Mouse (Mus musculus) bone marrow, adult 2 months (tissue): Measurements from ENCODE around the gene Actb. TPM values are rescaled to one million over a fixed set of nuclear protein-coding genes. Genes with fewer than 3 reads are reported as not detected.

Source experiments
- H3K27ac ChIP-seq: fragments of 200-500 bp; 2 replicates; pipeline ENCODE4 v1.5.1; 2012; ENCODE audit warnings: low read depth, mild to moderate bottlenecking, control low read depth, inconsistent platforms, low read length; ENCODE audit not compliant: control insufficient read depth, poor library complexity, insufficient read depth
- H3K4me1 ChIP-seq: fragments of 200-500 bp; 2 replicates; pipeline ENCODE4 v1.6.1; 2011; ENCODE audit warnings: low read length; ENCODE audit not compliant: control insufficient read depth, insufficient read depth
- H3K4me3 ChIP-seq: fragments of 200-500 bp; replicated peaks from 2 replicates; pipeline ENCODE3; 2011; ENCODE audit warnings: mild to moderate bottlenecking, low read depth, low read length, control low read depth; ENCODE audit not compliant: control insufficient read depth
- CTCF ChIP-seq: fragments of 200-500 bp; IDR thresholded peaks from 2 replicates; pipeline ENCODE4 v1.5.1; 2011; ENCODE audit warnings: low read length, control low read depth; ENCODE audit not compliant: control insufficient read depth, insufficient read depth
- POLR2A ChIP-seq: fragments of 200-500 bp; IDR thresholded peaks from 2 replicates; pipeline ENCODE4 v1.6.1; 2011; ENCODE audit warnings: low read depth, mild to moderate bottlenecking, control low read depth, low read length, borderline replicate concordance; ENCODE audit not compliant: control insufficient read depth
- WGBS: fragments of 180-500 bp; shearing (Covaris S2); methylation state at CpG from one replicate; pipeline ENCODE4 v1.1.7; 2018; 5-methylcytosine and 5-hydroxymethylcytosine counted together
- polyA plus RNA-seq: library from polyadenylated mRNA; stranded (reverse); fragments of >200 nt; gene quantifications from 2 replicates; pipeline ENCODE4 v1.2.4, GENCODE M21; 2011; ENCODE audit warnings: low replicate concordance; ENCODE audit not compliant: missing spikeins, insufficient read depth, insufficient read length

Gene Actb
- 3,846 and 7,097 TPM in 2 replicates for polyA plus RNA-seq

GRCm38 (mm10) chr5:142906532-142907047 is at the start of gene Actb:
TSS of gene Actb (minus strand) at chr5:142906754.
- TF ChIP-seq CTCF (0 out of 2 replicates have a peak, but pooled peaks have one; percentile 15), POLR2A (peak; percentile 100)
- under 1% methylated on average over 41 of the region's 41 CpGs for WGBS
- H3K27ac ChIP-seq = peak within 1 kb of the TSS; percentile 98
- H3K4me3 ChIP-seq = peak within 1 kb of the TSS; percentile 81
- peaks cover 5% of the 10 kb centered on the region; the same call in 1 of the 2 replicates for H3K4me1 ChIP-seq

- 70% methylated on average over 3 of the region's 3 CpGs for WGBS
- TF ChIP-seq POLR2A (no peak), CTCF (no peak)
- Histone ChIP-seq H3K27ac (no peak overlapping the region), H3K4me3 (no peak overlapping the region), H3K4me1 (no peaks in the 10 kb centered on the region)
Observed at GRCm38 (mm10) chr5:142953641-142954040, 47.1 kb upstream of the Actb start.

GRCm38 (mm10) chr5:142950405-142950804 is 43.9 kb upstream of the Actb start:
- TF ChIP-seq POLR2A (no peak), CTCF (no peak)
- Histone ChIP-seq H3K4me3 (no peak overlapping the region), H3K4me1 (no peaks in the 10 kb centered on the region), H3K27ac (no peak overlapping the region)
- WGBS = 72% methylated on average over 6 of the region's 6 CpGs

GRCm38 (mm10) chr5:142949580-142949979 is 43.0 kb upstream of the Actb start:
- TF ChIP-seq POLR2A (no peak), CTCF (no peak)
- Histone ChIP-seq H3K4me1 (no peaks in the 10 kb centered on the region), H3K27ac (no peak overlapping the region), H3K4me3 (no peak overlapping the region)
- WGBS = 68% methylated on average over 6 of the region's 6 CpGs

- H3K4me1 ChIP-seq = no peaks in the 10 kb centered on the region
- 82% methylated on average over 7 of the region's 7 CpGs for WGBS
Observed at GRCm38 (mm10) chr5:142947460-142947859, 40.9 kb upstream of the Actb start.

GRCm38 (mm10) chr5:142944979-142945682 is 38.6 kb upstream of the Actb start:
- 61% methylated on average over 8 of the region's 8 CpGs for WGBS
- no peak for TF ChIP-seq CTCF
- no peak for TF ChIP-seq POLR2A
- H3K4me3 ChIP-seq = no peak overlapping the region
- no peaks in the 10 kb centered on the region for H3K4me1 ChIP-seq
- no peak overlapping the region for H3K27ac ChIP-seq

More at GRCm38 (mm10) chr5:142947460-142947859, 40.9 kb upstream of the Actb start:
- Histone ChIP-seq H3K4me3 (no peak overlapping the region), H3K27ac (no peak overlapping the region)
- TF ChIP-seq POLR2A (no peak), CTCF (no peak)

- H3K27ac ChIP-seq = no peak overlapping the region
- no peak overlapping the region for H3K4me3 ChIP-seq
- whole genome bisulfite sequencing = 59% methylated on average over 2 of the region's 2 CpGs
- TF ChIP-seq POLR2A (no peak), CTCF (0 out of 2 replicates have a peak, but pooled peaks have one; percentile 22)
- no peaks in the 10 kb centered on the region; the same call in 1 of the 2 replicates for H3K4me1 ChIP-seq
Observed at GRCm38 (mm10) chr5:142940393-142940792, 33.8 kb upstream of the Actb start.

GRCm38 (mm10) chr5:142937956-142938727 is 31.6 kb upstream of the Actb start:
- H3K4me3 ChIP-seq = no peak overlapping the region
- WGBS = 33% methylated on average over 19 of the region's 19 CpGs
- H3K27ac ChIP-seq = no peak overlapping the region
- TF ChIP-seq CTCF = no peak
- TF ChIP-seq POLR2A = no peak
- H3K4me1 ChIP-seq = no peaks in the 10 kb centered on the region; the same call in 1 of the 2 replicates
